Mouse (Mus musculus) mouse trophoblast stem cell (cell line): ENCODE results near the gene Cplane1.
"Not testable (repeated sequence)": the region's sequence is repeated elsewhere in the genome, so short reads cannot be mapped to it uniquely, and the experiment has no call there.

ENCODE experiments used
- in situ Hi-C, 2 experiments: fragments of 300-500 bp; cut with MseI, MboI; formaldehyde crosslinking; loops; 2 replicates in 1 of 2; 3 replicates in 1 of 2; pipeline ENCODE4 v1.15.1; 2025

The Cplane1 gene

DNA sequence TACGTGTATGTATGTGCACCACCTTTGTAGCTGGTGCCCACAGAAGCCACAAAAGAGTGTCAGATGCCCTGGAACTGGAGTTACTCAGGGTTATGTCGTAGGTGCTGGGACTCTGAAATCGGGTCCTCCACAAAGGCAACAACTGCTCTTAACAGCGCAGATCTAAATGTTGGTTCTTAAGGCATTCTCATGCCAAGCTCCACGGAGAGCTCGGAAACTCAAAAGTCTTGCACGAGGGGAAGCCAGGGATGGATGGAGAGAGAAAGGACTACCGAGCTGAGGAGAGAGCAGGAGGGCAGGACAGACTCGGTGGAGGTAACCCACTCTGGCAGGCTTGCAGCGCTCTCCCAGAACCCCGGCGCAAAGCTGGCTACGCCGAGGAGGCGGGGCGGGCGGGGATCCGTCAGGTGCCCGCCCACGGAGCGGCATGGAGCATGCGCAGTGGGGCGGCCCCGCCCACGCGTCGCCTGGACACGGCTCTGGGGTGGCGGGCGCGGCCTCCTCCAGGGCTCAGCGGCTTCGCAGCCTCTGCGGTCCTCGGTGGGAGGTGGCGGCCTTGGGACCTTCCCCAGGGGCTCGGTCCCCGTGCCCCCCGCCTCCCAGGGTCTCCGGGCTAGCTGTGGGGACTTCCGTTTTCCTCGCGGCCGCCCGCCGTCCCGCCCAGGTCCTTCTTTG lies at the start of gene Cplane1:
Gene Cplane1 (plus strand): TSS at position 516 of the 675 bp plus-strand sequence.
- in situ Hi-C loops: no loop called here

DNA sequence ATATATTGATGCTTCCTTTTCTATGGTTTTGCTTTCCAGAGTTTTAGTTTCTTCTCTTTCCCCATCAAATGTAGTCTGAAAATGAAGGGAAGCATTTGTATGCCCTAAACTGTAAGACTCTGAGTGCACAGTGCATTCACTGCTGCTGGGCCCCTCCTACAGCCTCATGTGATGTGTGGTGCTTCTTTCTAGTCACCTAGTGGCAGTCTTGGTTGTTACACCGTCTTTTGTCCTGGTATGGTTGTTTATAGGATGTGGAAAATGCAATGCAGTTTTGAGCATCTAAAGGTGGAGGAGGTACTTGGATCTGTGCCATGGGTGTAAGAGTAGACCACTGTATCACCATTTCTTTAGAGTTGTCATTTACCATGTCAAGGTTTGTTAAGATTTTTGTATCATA lies 39.6 kb upstream of the Cplane1 start:
- in situ Hi-C loops: no loop called here

GRCm38 (mm10) chr15:8131268-8131667 lies 37.6 kb upstream of the Cplane1 start:
- in situ Hi-C loops: no loop called here

DNA sequence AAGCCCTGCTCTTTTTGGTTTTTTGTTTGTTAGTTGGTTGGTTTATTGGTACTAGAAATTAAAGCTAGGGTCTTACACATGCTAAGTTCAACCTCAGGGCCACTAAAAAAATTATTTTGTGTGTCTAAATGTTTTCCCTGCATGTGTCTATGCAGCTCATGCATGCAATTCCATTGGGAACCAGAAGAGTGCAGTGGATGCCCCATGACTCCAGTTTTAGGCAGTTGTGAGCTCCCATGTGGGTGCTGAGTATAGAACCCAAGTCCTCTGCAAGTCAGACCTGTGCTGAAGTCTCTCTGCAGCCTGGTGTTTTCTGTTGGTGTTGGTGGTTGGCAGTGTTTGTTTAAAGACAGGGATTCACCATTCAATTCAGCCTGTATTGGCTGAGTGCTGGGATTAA lies 37.1 kb upstream of the Cplane1 start:
- in situ Hi-C loops: no loop called here

- in situ Hi-C loops: no loop called here
Measured at GRCm38 (mm10) chr15:8135606-8136005, 33.3 kb upstream of the Cplane1 start.

DNA sequence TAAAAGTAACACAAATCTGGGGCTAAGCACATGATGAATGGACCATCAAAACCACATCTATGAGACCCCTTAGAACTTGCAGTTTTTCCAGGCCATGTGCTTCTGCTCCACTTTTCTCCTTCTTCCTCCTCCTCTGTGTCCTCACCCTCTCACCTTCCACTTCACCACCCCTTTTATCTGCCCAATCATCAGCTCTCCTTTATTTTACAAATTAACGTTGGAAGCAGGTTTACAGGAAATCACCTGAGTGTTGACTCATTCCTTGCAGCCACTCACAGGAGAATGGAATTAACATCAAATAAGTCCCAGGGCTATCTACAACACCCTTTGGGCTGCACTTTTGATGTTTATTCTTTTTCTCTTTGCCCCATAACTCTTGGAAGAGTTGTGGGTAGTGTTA lies 7.1 kb upstream of the Cplane1 start:
- in situ Hi-C loops: no loop called here

GRCm38 (mm10) chr15:8169266-8169746 lies 400 bp downstream of the Cplane1 start:
- in situ Hi-C loops: no loop called here

- in situ Hi-C loops: no loop called here
Measured at GRCm38 (mm10) chr15:8189563-8189962, 20.7 kb downstream of the Cplane1 start.

DNA sequence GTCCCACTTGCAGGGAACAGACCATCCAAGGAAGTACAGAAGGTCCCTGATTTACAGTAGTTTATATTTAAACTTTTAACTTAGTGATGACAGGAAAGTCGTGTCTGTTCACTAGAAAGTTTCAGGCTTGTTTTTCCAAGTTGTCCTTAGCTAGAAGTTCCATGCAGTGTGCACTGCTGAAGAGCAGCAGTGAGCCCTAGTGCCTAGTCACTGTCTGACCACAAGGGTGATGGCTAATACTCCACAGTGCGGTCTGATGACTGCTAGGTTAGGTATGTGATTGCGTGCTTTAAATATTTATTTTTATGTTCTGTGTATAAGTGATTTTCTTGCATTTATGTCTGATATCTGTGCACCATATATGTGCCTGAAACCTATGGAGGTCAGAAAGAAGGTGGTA lies 21.5 kb downstream of the Cplane1 start:
- in situ Hi-C loops: no loop called here

GRCm38 (mm10) chr15:8200317-8200716 lies 31.4 kb downstream of the Cplane1 start:
- in situ Hi-C loops: loop anchor here in 1 of 2 experiments (25.0 kb wide), 1 partner anchor 387 kb away; no protein-coding TSS in a partner anchor

GRCm38 (mm10) chr15:8208362-8208761 lies 39.5 kb downstream of the Cplane1 start:
- in situ Hi-C loops: loop anchor here in 1 of 2 experiments (25.0 kb wide), 1 partner anchor 379 kb away; no protein-coding TSS in a partner anchor

- in situ Hi-C loops: loop anchor here in 1 of 2 experiments (25.0 kb wide), 1 partner anchor 372 kb away; no protein-coding TSS in a partner anchor
Measured at GRCm38 (mm10) chr15:8214811-8215210, 45.9 kb downstream of the Cplane1 start.

DNA sequence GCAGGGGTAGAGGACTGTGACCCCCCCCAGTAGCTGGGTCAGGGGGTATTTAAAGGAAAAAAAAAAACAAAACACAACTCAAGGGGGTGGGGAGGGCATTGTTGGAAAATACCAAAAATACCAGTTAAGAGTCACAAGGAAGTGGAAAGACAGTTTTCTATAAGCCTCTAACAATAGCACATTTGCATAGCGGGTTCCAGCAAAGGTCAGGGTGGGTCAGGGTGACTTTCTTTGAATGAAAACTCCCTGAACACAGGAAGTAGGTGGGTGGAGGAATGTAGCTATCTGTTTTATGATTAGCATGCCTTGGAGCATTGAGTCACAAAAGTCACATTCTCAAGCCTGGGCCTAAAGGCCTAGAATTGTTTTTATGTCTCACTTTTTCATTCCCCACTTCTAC lies 65.3 kb downstream of the Cplane1 start:
- in situ Hi-C loops: not testable (repeated sequence)

GRCm38 (mm10) chr15:8265946-8266345 lies 97.0 kb downstream of the Cplane1 start:
- in situ Hi-C loops: no loop called here

- in situ Hi-C loops: no loop called here
Measured at GRCm38 (mm10) chr15:8267211-8267610, 98.3 kb downstream of the Cplane1 start.

DNA sequence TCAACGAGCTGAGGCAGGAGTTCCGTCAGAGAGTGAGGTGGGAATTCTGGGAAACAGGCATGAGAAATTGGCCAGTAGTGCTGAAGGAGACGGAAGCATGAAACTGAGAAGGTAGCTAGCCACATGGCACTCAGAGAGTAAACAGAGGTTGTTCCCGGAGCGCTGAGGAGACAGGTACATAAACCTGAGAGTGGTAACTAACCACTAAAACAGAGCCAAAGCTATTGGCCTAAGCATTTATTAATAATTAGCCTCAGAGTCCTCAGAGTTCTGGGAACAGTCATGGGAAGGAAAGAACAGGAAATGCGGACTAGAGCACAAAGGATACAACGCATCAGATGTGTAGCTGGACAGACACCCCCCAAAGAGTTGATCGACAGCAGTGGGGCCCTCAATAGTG lies 99.3 kb downstream of the Cplane1 start:
- in situ Hi-C loops: no loop called here

- in situ Hi-C loops: no loop called here
Measured at GRCm38 (mm10) chr15:8271952-8272351, 103.0 kb downstream of the Cplane1 start.

DNA sequence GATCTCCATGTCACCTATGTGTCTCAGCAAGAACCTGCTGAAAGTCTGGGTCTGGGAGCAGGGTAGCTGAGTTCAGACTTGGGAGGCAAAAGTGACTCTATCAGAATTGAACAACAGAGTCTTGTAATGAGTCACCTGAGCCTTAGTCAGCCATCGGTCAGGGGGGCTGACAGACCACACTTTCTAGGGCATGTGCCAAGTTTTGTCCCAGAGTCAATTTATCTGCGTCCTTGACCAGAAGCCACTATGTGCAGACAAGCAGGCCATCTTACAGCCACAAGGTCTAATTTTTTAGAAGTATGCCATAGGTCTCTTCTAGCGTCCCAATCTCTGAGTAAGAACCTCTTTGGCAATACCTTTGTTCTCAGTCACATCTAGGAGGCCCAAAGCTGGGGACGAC lies 109.0 kb downstream of the Cplane1 start:
- in situ Hi-C loops: not testable (repeated sequence)

GRCm38 (mm10) chr15:8279320-8279779 lies 110.4 kb downstream of the Cplane1 start:
- in situ Hi-C loops: no loop called here

DNA sequence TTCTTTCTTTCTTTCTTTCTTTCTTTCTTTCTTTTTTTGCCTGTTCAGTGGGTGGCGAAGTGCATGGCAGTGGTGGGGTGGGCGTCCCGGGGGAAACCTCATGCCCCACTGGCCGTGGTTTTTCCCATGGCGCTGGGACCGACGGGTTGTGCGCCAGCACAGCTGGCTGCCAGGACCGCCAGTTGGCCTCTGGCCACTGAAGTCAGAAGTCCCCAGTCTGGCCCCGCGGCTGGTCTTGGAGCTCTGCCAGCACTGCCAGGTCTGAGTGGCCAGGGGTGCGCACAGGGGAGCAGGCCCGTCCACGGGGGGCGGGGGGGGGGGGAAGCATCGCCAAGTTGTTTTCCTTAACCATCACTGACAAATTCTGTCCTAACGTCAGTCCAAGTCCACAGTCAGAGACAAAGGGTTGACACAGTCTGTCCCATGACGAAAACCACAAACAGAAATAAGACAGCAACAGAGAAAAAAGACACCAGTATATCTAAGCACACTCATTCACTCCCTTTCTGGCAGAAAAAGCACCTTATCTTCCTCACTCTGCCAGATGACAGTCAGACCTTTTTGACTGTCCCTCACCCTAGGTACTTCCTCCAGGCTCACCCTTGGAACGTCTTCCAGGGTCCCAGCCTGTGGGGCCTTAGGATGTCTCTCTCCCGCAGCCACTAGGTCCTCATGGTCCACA lies 111.2 kb downstream of the Cplane1 start:
- in situ Hi-C loops: no loop called here

DNA sequence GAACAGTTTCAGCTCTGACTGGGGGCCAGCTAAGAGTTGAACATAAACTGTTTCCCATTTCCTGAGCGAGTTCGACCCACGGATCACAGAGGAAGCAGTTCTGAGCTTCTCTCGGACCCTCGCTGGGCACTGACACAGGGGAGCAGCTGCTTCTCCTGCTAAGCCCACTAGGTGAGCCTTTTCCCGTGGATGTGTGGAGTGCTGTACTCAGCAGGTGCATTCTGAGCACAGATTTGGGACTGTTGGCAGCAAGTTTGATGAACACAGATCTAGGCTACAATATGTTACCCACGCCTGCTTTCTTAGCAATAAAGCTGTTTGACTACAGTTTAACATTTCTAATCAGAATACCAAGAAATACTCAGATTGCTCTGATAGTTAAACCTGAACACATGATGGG lies 112.8 kb downstream of the Cplane1 start:
- in situ Hi-C loops: no loop called here

GRCm38 (mm10) chr15:8282155-8282554 lies 113.2 kb downstream of the Cplane1 start:
- in situ Hi-C loops: no loop called here

DNA sequence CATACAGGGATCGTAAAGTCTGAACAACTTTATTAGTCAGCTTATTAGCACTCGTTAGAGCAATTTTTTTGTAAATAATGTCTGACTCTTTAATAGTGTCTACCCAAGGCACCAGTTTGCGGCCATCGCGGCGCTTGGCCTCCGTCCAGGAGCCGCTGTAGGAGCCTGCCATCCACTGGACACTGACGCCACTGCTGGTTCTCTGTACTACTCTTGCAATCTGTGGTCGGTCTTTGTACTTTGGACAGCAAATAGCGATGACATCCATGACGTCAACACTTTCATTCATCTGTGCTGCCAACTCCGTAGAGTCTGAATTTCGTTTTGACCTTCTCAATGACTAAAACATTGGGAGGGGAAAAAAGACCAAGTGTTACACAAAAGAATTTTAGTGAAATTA lies 122.3 kb downstream of the Cplane1 start:
- in situ Hi-C loops: no loop called here
